Mouse (Mus musculus) lung, embryonic 15.5 days (tissue): ENCODE data around the gene Fam227a. TPM values are rescaled to one million over a fixed set of nuclear protein-coding genes. Genes with fewer than 3 reads are reported as not detected.
"Not testable (repeated sequence)": the region's sequence is repeated elsewhere in the genome, so short reads cannot be mapped to it uniquely, and the experiment has no call there.

Experiments
- ATAC-seq: fragments of 200-750 bp; cut with Nextera tagmentation; 2 replicates; pipeline ENCODE4 v1.8.0; 2017; ENCODE audit warnings: moderate number of reproducible peaks, borderline replicate concordance; ENCODE audit not compliant: low FRiP score, low TSS enrichment; ENCODE audit errors: extremely low read depth
- H3K27ac ChIP-seq: fragments of 300-500 bp; sonication (generic); 2 replicates; pipeline ENCODE4 v1.5.1; 2015; ENCODE audit warnings: moderate library complexity, mild to moderate bottlenecking, inconsistent platforms
- H3K27me3 ChIP-seq: fragments of 300-500 bp; sonication (generic); 2 replicates; pipeline ENCODE4 v1.6.1; 2015; ENCODE audit warnings: inconsistent platforms
- H3K36me3 ChIP-seq: fragments of 300-500 bp; sonication (generic); 2 replicates; pipeline ENCODE4 v1.6.1; 2015; ENCODE audit warnings: inconsistent platforms
- H3K4me1 ChIP-seq: fragments of 300-500 bp; sonication (generic); 2 replicates; pipeline ENCODE4 v1.6.1; 2015; ENCODE audit warnings: inconsistent platforms
- H3K4me2 ChIP-seq: fragments of 300-500 bp; sonication (generic); 2 replicates; pipeline ENCODE4 v1.6.1; 2015; ENCODE audit warnings: inconsistent platforms, mild to moderate bottlenecking, moderate library complexity
- H3K4me3 ChIP-seq: fragments of 300-500 bp; sonication (generic); 2 replicates; pipeline ENCODE4 v1.5.1; 2015; ENCODE audit warnings: mild to moderate bottlenecking, inconsistent platforms
- H3K9ac ChIP-seq: fragments of 300-500 bp; sonication (generic); 2 replicates; pipeline ENCODE4 v1.6.1; 2015; ENCODE audit warnings: inconsistent platforms
- H3K9me3 ChIP-seq: fragments of 300-500 bp; sonication (generic); 2 replicates; pipeline ENCODE4 v1.6.1; 2016; ENCODE audit warnings: inconsistent platforms
- WGBS: fragments of 180-500 bp; shearing (Covaris S2); methylation state at CpG from one replicate; pipeline ENCODE4 v1.1.7; 2015; 5-methylcytosine and 5-hydroxymethylcytosine counted together
- polyA plus RNA-seq: library from polyadenylated mRNA; unstranded; fragments of >200 nt; fragmentation: Nextera tagmentation; extraction: Ambion mirVana; gene quantifications from 2 replicates; pipeline ENCODE4 v1.2.1, GENCODE M21; 2015

Fam227a gene
- polyA plus RNA-seq, 1 experiment from 2014 or later, result 1.6 TPM

- no peaks in the 10 kb centered on the region for H3K27me3 ChIP-seq
- no peaks in the 10 kb centered on the region; the same call in 1 of the 2 replicates for H3K36me3 ChIP-seq
- no peak overlapping the region for H3K4me3 ChIP-seq
- no peak; the same call in 1 of the 2 replicates for ATAC-seq
- WGBS, result 83% methylated on average over 4 of the region's 4 CpGs
- no peaks in the 10 kb centered on the region for H3K9me3 ChIP-seq
- H3K27ac ChIP-seq, result no peak overlapping the region
- no peak overlapping the region for H3K9ac ChIP-seq
- peaks cover 43% of the 10 kb centered on the region for H3K4me1 ChIP-seq
- no peak overlapping the region for H3K4me2 ChIP-seq
Measured at GRCm38 (mm10) chr15:79681973-79682372, 23.2 kb upstream of the Fam227a start.

- H3K4me3 ChIP-seq, result no peak overlapping the region
- H3K27me3 ChIP-seq, result no peaks in the 10 kb centered on the region
- H3K9me3 ChIP-seq, result no peaks in the 10 kb centered on the region
- no peak overlapping the region for H3K9ac ChIP-seq
- H3K4me2 ChIP-seq, result no peak overlapping the region
- no peak for ATAC-seq
- WGBS, result 72% methylated on average over 2 of the region's 2 CpGs
- H3K36me3 ChIP-seq, result peaks cover 37% of the 10 kb centered on the region
- H3K27ac ChIP-seq, result no peak overlapping the region
- peaks cover 8% of the 10 kb centered on the region for H3K4me1 ChIP-seq
Measured at GRCm38 (mm10) chr15:79677936-79678335, 19.2 kb upstream of the Fam227a start.

- not testable (repeated sequence) for H3K4me1 ChIP-seq, H3K9me3 ChIP-seq, H3K27me3 ChIP-seq, H3K9ac ChIP-seq, ATAC-seq, H3K27ac ChIP-seq
- Histone ChIP-seq H3K4me3 (peak overlapping the region; percentile 97), H3K36me3 (peaks cover 49% of the 10 kb centered on the region), H3K4me2 (peak overlapping the region; percentile 69)
- WGBS, result 72% methylated on average over 11 of the region's 11 CpGs
Measured at GRCm38 (mm10) chr15:79671828-79672348, 13.1 kb upstream of the Fam227a start.

GRCm38 (mm10) chr15:79670972-79671299 is 12.2 kb upstream of the Fam227a start:
- ATAC-seq, result peak; percentile 66
- Histone ChIP-seq H3K4me1 (peaks cover 7% of the 10 kb centered on the region), H3K27me3 (no peaks in the 10 kb centered on the region), H3K27ac (peak overlapping the region; percentile 41; the same call in 1 of the 2 replicates), H3K4me2 (peak overlapping the region; percentile 69), H3K36me3 (peaks cover 43% of the 10 kb centered on the region), H3K4me3 (peak overlapping the region; percentile 97), H3K9me3 (no peaks in the 10 kb centered on the region), H3K9ac (peak overlapping the region; percentile 91)
- WGBS, result under 1% methylated on average over 37 of the region's 37 CpGs

- 16% methylated on average over 33 of the region's 33 CpGs for WGBS
Measured at GRCm38 (mm10) chr15:79670249-79670971, 11.7 kb upstream of the Fam227a start, which contains the start of gene Tomm22. TSS of gene Tomm22 (plus strand) at chr15:79670861.

GRCm38 (mm10) chr15:79669195-79669594 is 10.4 kb upstream of the Fam227a start:
- no peak for ATAC-seq

More at GRCm38 (mm10) chr15:79670249-79670971, 11.7 kb upstream of the Fam227a start, which contains the start of gene Tomm22:
- H3K4me2 ChIP-seq, result peak within 1 kb of the TSS; percentile 69
- H3K9ac ChIP-seq, result peak within 1 kb of the TSS; percentile 91
- H3K27me3 ChIP-seq, result no peaks in the 10 kb centered on the region
- H3K27ac ChIP-seq, result peak within 1 kb of the TSS; percentile 41; the same call in 1 of the 2 replicates
- peak; percentile 96 for ATAC-seq
- H3K4me3 ChIP-seq, result peak within 1 kb of the TSS; percentile 97
- H3K9me3 ChIP-seq, result no peaks in the 10 kb centered on the region
- H3K4me1 ChIP-seq, result peaks cover 7% of the 10 kb centered on the region
- peaks cover 39% of the 10 kb centered on the region for H3K36me3 ChIP-seq

GRCm38 (mm10) chr15:79664666-79665065 is 5.9 kb upstream of the Fam227a start:
- Histone ChIP-seq H3K4me1 (peaks cover 9% of the 10 kb centered on the region), H3K27ac (no peak overlapping the region), H3K4me2 (no peak overlapping the region), H3K4me3 (no peak overlapping the region), H3K9ac (no peak overlapping the region), H3K36me3 (0 out of 2 replicates have a peak, but pooled peaks cover 8% of the 10 kb centered on the region), H3K9me3 (no peaks in the 10 kb centered on the region), H3K27me3 (no peaks in the 10 kb centered on the region)
- no peak for ATAC-seq
- 89% methylated on average over 8 of the region's 8 CpGs for WGBS

More at GRCm38 (mm10) chr15:79669195-79669594, 10.4 kb upstream of the Fam227a start:
- Histone ChIP-seq H3K36me3 (peaks cover 27% of the 10 kb centered on the region), H3K4me3 (no peak overlapping the region), H3K27ac (no peak overlapping the region), H3K9me3 (no peaks in the 10 kb centered on the region), H3K27me3 (no peaks in the 10 kb centered on the region), H3K4me1 (peaks cover 7% of the 10 kb centered on the region), H3K9ac (no peak overlapping the region), H3K4me2 (no peak overlapping the region)
- 61% methylated on average over 10 of the region's 10 CpGs for WGBS

GRCm38 (mm10) chr15:79661852-79662251 is 3.1 kb upstream of the Fam227a start:
- Histone ChIP-seq H3K36me3 (0 out of 2 replicates have a peak, but pooled peaks cover 5% of the 10 kb centered on the region), H3K27ac (no peak overlapping the region), H3K4me3 (no peak overlapping the region), H3K9ac (no peak overlapping the region), H3K4me1 (peaks cover 15% of the 10 kb centered on the region), H3K27me3 (no peaks in the 10 kb centered on the region), H3K4me2 (no peak overlapping the region), H3K9me3 (no peaks in the 10 kb centered on the region)
- no peak for ATAC-seq
- WGBS, result 76% methylated on average over 4 of the region's 4 CpGs

- no peaks in the 10 kb centered on the region for H3K9me3 ChIP-seq
- H3K4me1 ChIP-seq, result peaks cover 15% of the 10 kb centered on the region
- 3% methylated on average over 16 of the region's 16 CpGs for WGBS
- H3K4me2 ChIP-seq, result peak overlapping the region; percentile 87
- H3K27me3 ChIP-seq, result no peaks in the 10 kb centered on the region
- H3K4me3 ChIP-seq, result peak overlapping the region; percentile 63
- H3K36me3 ChIP-seq, result no peaks in the 10 kb centered on the region
- H3K9ac ChIP-seq, result peak overlapping the region; percentile 61
- H3K27ac ChIP-seq, result peak overlapping the region; percentile 91
- no peak for ATAC-seq
Measured at GRCm38 (mm10) chr15:79657837-79658530, 772 bp downstream of the Fam227a start.

- Histone ChIP-seq H3K9me3 (no peaks in the 10 kb centered on the region), H3K4me2 (no peak overlapping the region), H3K4me1 (peaks cover 15% of the 10 kb centered on the region), H3K4me3 (no peak overlapping the region), H3K36me3 (no peaks in the 10 kb centered on the region), H3K27me3 (no peaks in the 10 kb centered on the region), H3K9ac (no peak overlapping the region), H3K27ac (no peak overlapping the region)
- no peak for ATAC-seq
- 86% methylated on average over 14 of the region's 14 CpGs for WGBS
Measured at GRCm38 (mm10) chr15:79656451-79656850, 2.3 kb downstream of the Fam227a start.

GRCm38 (mm10) chr15:79651481-79651880 is 7.3 kb downstream of the Fam227a start:
- Histone ChIP-seq H3K4me1 (no peaks in the 10 kb centered on the region), H3K27me3 (no peaks in the 10 kb centered on the region), H3K36me3 (no peaks in the 10 kb centered on the region), H3K9me3 (no peaks in the 10 kb centered on the region), H3K4me3 (no peak overlapping the region), H3K4me2 (no peak overlapping the region), H3K27ac (no peak overlapping the region), H3K9ac (no peak overlapping the region)
- 73% methylated on average over 4 of the region's 4 CpGs for WGBS
- ATAC-seq, result no peak

GRCm38 (mm10) chr15:79650569-79650968 is 8.2 kb downstream of the Fam227a start:
- no peaks in the 10 kb centered on the region for H3K9me3 ChIP-seq
- no peaks in the 10 kb centered on the region for H3K36me3 ChIP-seq
- H3K27me3 ChIP-seq, result no peaks in the 10 kb centered on the region
- no peak overlapping the region for H3K27ac ChIP-seq
- H3K4me3 ChIP-seq, result no peak overlapping the region
- H3K4me1 ChIP-seq, result no peaks in the 10 kb centered on the region
- H3K4me2 ChIP-seq, result no peak overlapping the region
- ATAC-seq, result no peak
- no peak overlapping the region for H3K9ac ChIP-seq
